Mouse (Mus musculus) olfactory bulb, adult 2 months (tissue): Measurements from ENCODE around the gene Gm20715.

Source experiments
- CTCF ChIP-seq: fragments of 200-500 bp; IDR thresholded peaks from 2 replicates; pipeline ENCODE4 v1.5.1; 2012; ENCODE audit warnings: low read depth, mild to moderate bottlenecking, low read length, moderate library complexity; ENCODE audit not compliant: insufficient read depth
- POLR2A ChIP-seq: fragments of 200-500 bp; IDR thresholded peaks from 2 replicates; pipeline ENCODE4 v1.6.1; 2012; ENCODE audit warnings: mild to moderate bottlenecking, low read depth, low read length, moderate library complexity; ENCODE audit not compliant: insufficient read depth

DNA sequence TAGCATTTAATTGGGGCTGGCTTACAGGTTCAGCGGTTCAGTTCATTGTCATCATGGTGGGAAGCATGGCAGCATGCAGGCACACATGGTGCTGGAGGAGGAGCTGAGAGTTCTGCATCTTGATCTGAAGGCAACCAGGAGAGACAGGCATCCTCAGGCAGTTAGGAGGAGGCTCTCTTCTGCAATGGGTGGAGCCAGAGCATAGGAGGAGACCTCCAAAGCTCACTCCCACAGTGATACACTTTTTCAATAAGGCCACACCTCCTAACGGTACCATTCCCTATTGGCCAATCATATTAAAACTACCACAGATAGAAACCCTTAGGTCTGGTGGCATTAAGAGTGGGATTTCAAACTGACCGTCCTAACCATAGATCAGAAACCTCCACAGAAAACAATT lies 40.6 kb upstream of the Gm20715 start:
- TF ChIP-seq CTCF (no peak), POLR2A (no peak)
